Mouse (Mus musculus) heart, embryonic 10.5 days (tissue): ENCODE data around the gene Olfr1295. TPM values are rescaled to one million over a fixed set of nuclear protein-coding genes. Genes with fewer than 3 reads are reported as not detected.

Experiments
- DNase-seq: peaks from one replicate; pipeline ENCODE4 v3.0.0-alpha.2; 2017; ENCODE audit warnings: low spot score
- H3K27ac ChIP-seq: fragments of 300-500 bp; sonication (generic); 2 replicates; pipeline ENCODE4 v1.5.1; 2016; ENCODE audit warnings: mild to moderate bottlenecking
- H3K27me3 ChIP-seq: fragments of 300-500 bp; sonication (generic); 2 replicates; pipeline ENCODE4 v1.6.1; 2016; ENCODE audit warnings: mild to moderate bottlenecking; ENCODE audit not compliant: poor library complexity, insufficient read depth, severe bottlenecking
- H3K36me3 ChIP-seq: fragments of 300-500 bp; sonication (generic); 2 replicates; pipeline ENCODE4 v1.6.1; 2016; ENCODE audit warnings: mild to moderate bottlenecking, moderate library complexity
- H3K4me1 ChIP-seq: fragments of 300-500 bp; sonication (generic); 2 replicates; pipeline ENCODE4 v1.6.1; 2016; ENCODE audit warnings: mild to moderate bottlenecking
- H3K4me3 ChIP-seq: fragments of 300-500 bp; sonication (generic); 2 replicates; pipeline ENCODE4 v1.5.1; 2016; ENCODE audit warnings: mild to moderate bottlenecking, moderate library complexity
- H3K9me3 ChIP-seq: fragments of 300-500 bp; sonication (generic); 2 replicates; pipeline ENCODE4 v1.6.1; 2016; ENCODE audit warnings: mild to moderate bottlenecking, moderate library complexity
- WGBS: fragments of 180-500 bp; shearing (Covaris S2); methylation state at CpG from one replicate; pipeline ENCODE4 v1.1.7; 2016; 5-methylcytosine and 5-hydroxymethylcytosine counted together
- polyA plus RNA-seq: library from polyadenylated mRNA; unstranded; fragments of >200 nt; fragmentation: Nextera tagmentation; extraction: Ambion mirVana; gene quantifications from 2 replicates; pipeline ENCODE4 v1.2.1, GENCODE M21; 2016

Gene Olfr1295
- not detected in 2 replicates for polyA plus RNA-seq

DNA sequence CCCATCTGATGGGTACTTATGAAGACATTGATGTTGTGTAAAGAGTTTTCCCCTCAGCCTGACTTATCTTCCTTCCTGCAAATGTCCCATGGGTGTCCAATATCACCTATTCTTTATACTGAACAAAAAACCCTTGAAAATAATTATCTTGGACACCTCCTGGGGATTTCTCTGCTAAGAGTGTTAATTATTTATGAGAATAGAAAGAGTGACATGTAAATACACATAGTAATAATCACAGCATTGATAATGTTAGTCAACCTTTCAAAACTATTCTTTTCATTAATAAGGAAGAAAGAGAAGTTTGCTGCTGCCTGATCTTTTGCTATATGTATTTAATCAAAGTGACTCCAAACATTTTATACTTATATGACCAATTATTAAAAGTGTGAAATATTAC, at the start of gene Olfr1295:
TSS of gene Olfr1295 (minus strand) at position 101 of the 400 bp plus-strand sequence.
- Histone ChIP-seq H3K4me1 (no peaks in the 10 kb centered on the region), H3K4me3 (no peak within 1 kb of the TSS), H3K36me3 (no peaks in the 10 kb centered on the region), H3K27me3 (no peaks in the 10 kb centered on the region), H3K27ac (no peak within 1 kb of the TSS), H3K9me3 (no peaks in the 10 kb centered on the region)
- no peak for DNase-seq

DNA sequence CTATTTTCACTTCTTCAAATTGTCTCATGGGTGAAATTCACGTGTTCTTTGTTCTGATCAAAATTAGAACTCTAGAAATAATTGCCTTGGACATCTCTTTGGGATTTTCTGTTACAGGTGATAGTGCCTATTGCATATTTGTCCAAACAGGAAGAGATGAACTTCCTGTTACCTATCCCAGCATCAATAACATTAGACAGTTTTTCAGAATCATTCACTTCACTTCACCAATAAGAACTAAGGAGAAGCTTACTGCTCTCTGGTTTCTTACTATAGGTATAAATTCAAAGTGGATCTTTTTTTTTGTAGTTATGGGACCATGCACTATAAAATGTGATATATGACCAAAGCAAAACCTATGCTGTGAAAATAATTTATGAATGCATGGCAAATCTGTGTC, 29.3 kb downstream of the Olfr1295 start, which contains the start of gene Olfr1294:
TSS of gene Olfr1294 (minus strand) at position 101 of the 400 bp plus-strand sequence.
- 39% methylated on average over 1 of the region's 1 CpGs for WGBS
- no peak within 1 kb of the TSS for H3K27ac ChIP-seq
- no peaks in the 10 kb centered on the region for H3K9me3 ChIP-seq
- DNase-seq = no peak
- no peaks in the 10 kb centered on the region for H3K36me3 ChIP-seq
- no peaks in the 10 kb centered on the region for H3K4me1 ChIP-seq
- H3K4me3 ChIP-seq = no peak within 1 kb of the TSS
- H3K27me3 ChIP-seq = no peaks in the 10 kb centered on the region

DNA sequence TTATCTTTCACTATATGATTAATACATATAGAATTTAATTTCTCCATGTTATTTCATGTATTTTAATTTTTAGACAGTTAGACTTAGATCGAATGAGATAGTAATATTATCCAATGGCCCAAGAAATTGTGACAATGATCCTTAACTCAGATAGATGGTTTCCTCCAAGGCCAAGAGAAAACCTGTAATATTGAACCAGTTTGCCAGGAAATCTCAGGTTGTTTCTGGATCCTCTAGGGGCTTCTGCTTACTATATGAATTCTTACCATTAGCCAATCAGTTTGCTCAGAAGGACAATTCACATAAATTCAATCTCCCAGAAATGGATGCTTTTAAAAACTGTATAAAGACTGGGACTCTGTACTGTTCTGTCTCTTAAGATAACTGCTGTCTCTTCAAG, 44.6 kb downstream of the Olfr1295 start, which contains the start of gene Olfr1293-ps:
TSS of gene Olfr1293-ps (plus strand) at position 301 of the 400 bp plus-strand sequence.
- Histone ChIP-seq H3K4me3 (no peak within 1 kb of the TSS), H3K4me1 (no peaks in the 10 kb centered on the region), H3K9me3 (no peaks in the 10 kb centered on the region), H3K36me3 (no peaks in the 10 kb centered on the region), H3K27me3 (no peaks in the 10 kb centered on the region), H3K27ac (no peak within 1 kb of the TSS)
- 70% methylated on average over 1 of the region's 1 CpGs for WGBS
- no peak for DNase-seq

DNA sequence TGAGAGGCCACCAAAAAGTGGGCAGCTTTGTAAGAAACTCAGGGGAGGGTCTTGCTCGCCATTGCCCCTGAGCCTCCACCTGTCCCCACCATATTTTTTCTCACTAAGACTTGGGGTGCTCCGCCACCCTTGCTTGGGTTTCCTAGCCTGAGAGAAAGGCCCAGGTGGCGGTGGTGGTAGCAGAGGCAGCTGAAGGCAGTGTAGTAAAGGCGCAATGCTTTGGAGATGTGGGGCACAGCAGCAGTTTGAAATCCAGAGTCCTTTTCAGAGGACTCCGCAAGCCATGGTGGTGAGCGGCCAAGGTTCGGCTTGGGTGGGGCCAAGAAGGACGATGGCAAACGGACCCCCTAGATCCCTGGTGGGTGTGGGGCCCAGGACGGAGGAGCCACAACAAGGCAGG, 52.0 kb downstream of the Olfr1295 start:
- Histone ChIP-seq H3K4me3 (no peak overlapping the region), H3K9me3 (0 out of 2 replicates have a peak, but pooled peaks cover 3% of the 10 kb centered on the region), H3K27ac (no peak overlapping the region), H3K27me3 (no peaks in the 10 kb centered on the region), H3K4me1 (no peaks in the 10 kb centered on the region), H3K36me3 (no peaks in the 10 kb centered on the region)
- 86% methylated on average over 10 of the region's 10 CpGs for WGBS
- DNase-seq = no peak

Other genes starting within 250 kb of the Olfr1295 start
- not detected in 2 replicates for gene Olfr1281, start 243.2 kb downstream of the Olfr1295 start, polyA plus RNA-seq
- gene Olfr1282, start 233.6 kb downstream of the Olfr1295 start, polyA plus RNA-seq = not detected in 2 replicates
- gene Olfr1283, start 202.9 kb downstream of the Olfr1295 start, polyA plus RNA-seq = not detected in 2 replicates
- gene Olfr1284, start 194.2 kb downstream of the Olfr1295 start, polyA plus RNA-seq = not detected in 2 replicates
- gene Olfr1286, start 146.6 kb downstream of the Olfr1295 start, polyA plus RNA-seq = not detected in 2 replicates
- not detected in 2 replicates for gene Olfr1287, start 120.5 kb downstream of the Olfr1295 start, polyA plus RNA-seq
- gene Olfr1288, start 95.6 kb downstream of the Olfr1295 start, polyA plus RNA-seq = not detected in 2 replicates
- not detected in 2 replicates for gene Olfr1289, start 88.9 kb downstream of the Olfr1295 start, polyA plus RNA-seq
- gene Olfr1290, start 75.9 kb downstream of the Olfr1295 start, polyA plus RNA-seq = 0.15 and 0.31 TPM in 2 replicates
- gene Olfr1291-ps1, start 72.5 kb downstream of the Olfr1295 start, polyA plus RNA-seq = 0.09 TPM in 1 of 2 replicates, not detected in the other
- gene Olfr1293-ps, start 44.5 kb downstream of the Olfr1295 start, polyA plus RNA-seq = not detected in 2 replicates
- gene Olfr1294, start 29.4 kb downstream of the Olfr1295 start, polyA plus RNA-seq = not detected in 2 replicates
- gene Olfr1297, start 56.8 kb upstream of the Olfr1295 start, polyA plus RNA-seq = not detected in 2 replicates
- not detected in 2 replicates for gene Olfr1298, start 79.5 kb upstream of the Olfr1295 start, polyA plus RNA-seq
- gene Olfr1299, start 91.7 kb upstream of the Olfr1295 start, polyA plus RNA-seq = not detected in 2 replicates
- not detected in 2 replicates for gene Olfr1301, start 181.3 kb upstream of the Olfr1295 start, polyA plus RNA-seq
- not detected in 2 replicates for gene Olfr1302, start 207.7 kb upstream of the Olfr1295 start, polyA plus RNA-seq